Mouse (Mus musculus): ENCODE measurements at regions not wholly inside any gene's neighbourhood (a gene's known extent, or its start where the extent isn't known, plus 50 kb on each side); places are given as distances from the start of the nearest gene placed in this dataset.
A peak's percentile ranks its signal among the peaks of the same experiment; 100 is the strongest.

DNA sequence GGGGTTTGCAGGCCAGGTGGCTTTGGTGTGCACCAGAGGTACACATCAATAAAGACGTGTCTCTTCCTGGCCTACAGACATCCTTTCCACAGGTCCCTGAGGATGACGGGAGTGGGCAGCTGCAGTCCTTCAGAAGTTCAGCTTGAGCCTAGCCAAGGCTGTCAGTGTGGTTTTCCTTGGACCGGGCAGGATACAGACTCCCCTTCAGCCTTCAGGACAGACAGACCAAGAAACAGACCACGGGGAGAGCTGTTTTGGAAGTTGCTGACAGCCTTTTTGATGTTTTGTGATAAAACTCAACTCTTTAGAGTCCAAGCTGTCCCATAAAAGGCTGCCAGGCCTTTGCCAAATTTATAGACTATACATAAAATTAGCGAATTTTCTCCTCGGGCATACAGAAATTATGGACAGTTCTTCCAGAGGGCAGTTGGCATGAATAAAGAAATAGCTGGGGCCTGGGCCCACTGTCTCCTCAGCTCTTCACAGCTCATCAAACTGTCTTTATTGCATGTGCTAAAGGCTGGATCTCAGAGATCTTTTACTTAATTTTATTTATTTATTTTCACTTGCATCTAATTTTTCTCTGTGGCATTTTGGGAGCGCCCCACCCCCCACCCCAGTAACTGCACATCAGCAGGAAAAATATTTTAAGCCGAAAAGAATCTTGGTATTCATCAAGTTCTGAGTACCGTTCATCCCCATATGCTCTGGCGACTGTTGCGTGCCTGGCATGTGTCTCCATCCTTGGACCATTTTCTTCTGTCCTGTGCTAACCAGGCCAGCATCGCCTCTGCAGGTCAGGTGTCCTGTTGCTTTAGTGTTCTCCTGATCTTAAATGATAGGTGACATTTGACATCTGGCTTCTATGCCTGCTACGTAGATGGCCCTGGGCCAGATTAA, 216.2 kb downstream of the Agtpbp1 start:
- H3K27ac ChIP-seq (ENCODE audit: insufficient read depth, low read length): no peak overlapping the region
- no peak for DNase-seq (ENCODE audit: low read depth in 1 of 2, low spot score in 2 of 2)
- H3K36me3 ChIP-seq (ENCODE audit: control insufficient read depth, insufficient read depth, low read length): no peaks in the 10 kb centered on the region
- WGBS: 80% methylated on average over 13 of the region's 13 CpGs
- no peaks in the 10 kb centered on the region for H3K27me3 ChIP-seq (ENCODE audit: control insufficient read depth, insufficient read depth, low read length)
- no peaks in the 10 kb centered on the region for H3K4me1 ChIP-seq (ENCODE audit: control insufficient read depth, insufficient read depth, insufficient read length)
- no peak overlapping the region for H3K4me3 ChIP-seq (ENCODE audit: extremely low read depth, insufficient read depth, insufficient read length)
- no peak for TF ChIP-seq CTCF (IDR thresholded peaks at IDR 0.05; ENCODE audit: extremely low read depth, insufficient read depth, insufficient read length, insufficient replicate concordance)
- no peak for TF ChIP-seq POLR2A (IDR thresholded peaks at IDR 0.05; ENCODE audit: low read depth, low read length)

DNA sequence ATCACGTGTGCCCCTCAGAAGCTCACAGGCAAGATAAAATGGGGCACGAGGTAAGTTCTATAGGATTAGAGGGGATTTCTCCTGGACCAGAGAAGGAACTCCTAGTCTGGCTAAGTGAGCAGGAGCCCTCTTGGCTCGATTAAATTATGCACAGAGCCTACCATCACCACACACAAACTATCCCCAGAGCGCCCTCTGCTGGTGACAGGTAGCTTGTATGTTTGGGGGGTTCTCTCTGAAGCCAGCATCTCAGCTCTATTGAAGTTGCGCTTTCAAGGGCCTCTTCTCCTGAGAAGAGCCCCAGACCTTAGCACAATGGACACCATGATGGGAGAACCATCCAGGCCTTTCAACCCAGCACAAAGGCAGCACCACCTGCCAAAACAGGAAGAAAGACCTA, 219.6 kb downstream of the Agtpbp1 start:
- Histone ChIP-seq H3K4me3 (ENCODE audit: extremely low read depth, insufficient read depth, insufficient read length) (no peak overlapping the region), H3K4me1 (ENCODE audit: control insufficient read depth, insufficient read depth, insufficient read length) (no peaks in the 10 kb centered on the region), H3K27me3 (ENCODE audit: control insufficient read depth, insufficient read depth, low read length) (no peaks in the 10 kb centered on the region), H3K36me3 (ENCODE audit: control insufficient read depth, insufficient read depth, low read length) (no peaks in the 10 kb centered on the region), H3K27ac (ENCODE audit: insufficient read depth, low read length) (no peak overlapping the region)
- TF ChIP-seq POLR2A (IDR thresholded peaks at IDR 0.05; ENCODE audit: low read depth, low read length): no peak
- 42% methylated on average over 5 of the region's 5 CpGs for WGBS
- peak in 1 of 2 experiments; percentile 8 for DNase-seq (ENCODE audit: low read depth in 1 of 2, low spot score in 2 of 2)

GRCm38 (mm10) chr13:59363428-59363827, 221.6 kb downstream of the Agtpbp1 start:
- Histone ChIP-seq H3K4me1 (ENCODE audit: control insufficient read depth, insufficient read depth, insufficient read length) (no peaks in the 10 kb centered on the region), H3K36me3 (ENCODE audit: control insufficient read depth, insufficient read depth, low read length) (no peaks in the 10 kb centered on the region), H3K4me3 (ENCODE audit: extremely low read depth, insufficient read depth, insufficient read length) (no peak overlapping the region), H3K27me3 (ENCODE audit: control insufficient read depth, insufficient read depth, low read length) (no peaks in the 10 kb centered on the region), H3K27ac (ENCODE audit: insufficient read depth, low read length) (no peak overlapping the region)
- WGBS: 77% methylated on average over 10 of the region's 10 CpGs
- TF ChIP-seq POLR2A (IDR thresholded peaks at IDR 0.05; ENCODE audit: low read depth, low read length) (no peak), CTCF (IDR thresholded peaks at IDR 0.05; ENCODE audit: extremely low read depth, insufficient read depth, insufficient read length, insufficient replicate concordance) (no peak)
- no peak for DNase-seq (ENCODE audit: low read depth in 1 of 2, low spot score in 2 of 2)

DNA sequence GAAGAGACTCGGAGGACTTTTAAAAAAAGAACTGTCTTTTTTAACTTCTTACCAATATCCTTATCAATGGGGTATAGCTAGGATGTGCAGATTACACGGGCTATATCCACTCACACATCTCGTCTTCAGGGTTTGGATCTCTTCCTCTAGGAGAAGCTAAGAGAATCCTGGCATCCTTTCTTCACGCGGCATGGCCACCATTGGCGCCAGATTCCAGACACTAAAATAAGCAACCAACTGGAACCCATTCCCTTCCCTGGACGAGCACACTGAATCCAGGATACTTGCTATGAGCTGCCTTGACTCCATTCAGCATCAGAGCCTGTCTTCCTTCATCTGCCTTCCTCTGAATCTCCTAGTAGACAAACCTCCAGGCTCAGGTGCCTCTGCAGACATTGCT, 223.7 kb downstream of the Agtpbp1 start:
- no peaks in the 10 kb centered on the region for H3K4me1 ChIP-seq (ENCODE audit: control insufficient read depth, insufficient read depth, insufficient read length)
- no peak for DNase-seq (ENCODE audit: low read depth in 1 of 2, low spot score in 2 of 2)
- TF ChIP-seq POLR2A (IDR thresholded peaks at IDR 0.05; ENCODE audit: low read depth, low read length): no peak
- no peaks in the 10 kb centered on the region for H3K27me3 ChIP-seq (ENCODE audit: control insufficient read depth, insufficient read depth, low read length)
- WGBS: 88% methylated on average over 7 of the region's 7 CpGs
- no peak overlapping the region for H3K27ac ChIP-seq (ENCODE audit: insufficient read depth, low read length)
- H3K36me3 ChIP-seq (ENCODE audit: control insufficient read depth, insufficient read depth, low read length): no peaks in the 10 kb centered on the region
- H3K4me3 ChIP-seq (ENCODE audit: extremely low read depth, insufficient read depth, insufficient read length): no peak overlapping the region

GRCm38 (mm10) chr13:59360026-59360425, 225.0 kb downstream of the Agtpbp1 start:
- TF ChIP-seq CTCF (IDR thresholded peaks at IDR 0.05; ENCODE audit: extremely low read depth, insufficient read depth, insufficient read length, insufficient replicate concordance) (no peak), POLR2A (IDR thresholded peaks at IDR 0.05; ENCODE audit: low read depth, low read length) (no peak)
- no peaks in the 10 kb centered on the region for H3K4me1 ChIP-seq (ENCODE audit: control insufficient read depth, insufficient read depth, insufficient read length)
- no peak for DNase-seq (ENCODE audit: low read depth in 1 of 2, low spot score in 2 of 2)
- no peaks in the 10 kb centered on the region for H3K27me3 ChIP-seq (ENCODE audit: control insufficient read depth, insufficient read depth, low read length)
- no peak overlapping the region for H3K27ac ChIP-seq (ENCODE audit: insufficient read depth, low read length)
- H3K4me3 ChIP-seq (ENCODE audit: extremely low read depth, insufficient read depth, insufficient read length): no peak overlapping the region
- H3K36me3 ChIP-seq (ENCODE audit: control insufficient read depth, insufficient read depth, low read length): no peaks in the 10 kb centered on the region
- WGBS: 35% methylated on average over 3 of the region's 3 CpGs

DNA sequence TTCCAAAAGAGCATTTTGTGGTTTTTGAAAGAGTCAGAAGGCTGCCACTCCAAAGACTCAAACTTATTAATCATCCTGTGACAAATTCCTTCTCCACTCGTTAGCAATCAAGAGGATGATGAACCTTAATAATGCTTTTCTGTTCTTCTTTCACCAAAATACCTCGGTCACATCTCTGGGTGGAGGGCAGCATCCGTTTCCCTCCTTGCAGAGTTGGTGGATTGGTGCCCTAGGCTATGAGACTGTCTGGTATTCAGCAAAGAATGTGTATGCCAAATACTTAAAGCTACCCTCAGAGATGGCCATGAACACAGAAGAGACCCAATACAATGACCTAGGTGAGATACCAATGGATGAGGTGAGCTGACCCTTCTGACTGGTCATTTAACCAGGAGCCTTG, 226.6 kb downstream of the Agtpbp1 start:
- no peak for TF ChIP-seq POLR2A (IDR thresholded peaks at IDR 0.05; ENCODE audit: low read depth, low read length)
- no peak for TF ChIP-seq CTCF (IDR thresholded peaks at IDR 0.05; ENCODE audit: extremely low read depth, insufficient read depth, insufficient read length, insufficient replicate concordance)
- Histone ChIP-seq H3K36me3 (ENCODE audit: control insufficient read depth, insufficient read depth, low read length) (no peaks in the 10 kb centered on the region), H3K4me3 (ENCODE audit: extremely low read depth, insufficient read depth, insufficient read length) (no peak overlapping the region), H3K27ac (ENCODE audit: insufficient read depth, low read length) (no peak overlapping the region), H3K4me1 (ENCODE audit: control insufficient read depth, insufficient read depth, insufficient read length) (no peaks in the 10 kb centered on the region), H3K27me3 (ENCODE audit: control insufficient read depth, insufficient read depth, low read length) (no peaks in the 10 kb centered on the region)
- no peak for DNase-seq (ENCODE audit: low read depth in 1 of 2, low spot score in 2 of 2)
- 73% methylated on average over 3 of the region's 3 CpGs for WGBS

DNA sequence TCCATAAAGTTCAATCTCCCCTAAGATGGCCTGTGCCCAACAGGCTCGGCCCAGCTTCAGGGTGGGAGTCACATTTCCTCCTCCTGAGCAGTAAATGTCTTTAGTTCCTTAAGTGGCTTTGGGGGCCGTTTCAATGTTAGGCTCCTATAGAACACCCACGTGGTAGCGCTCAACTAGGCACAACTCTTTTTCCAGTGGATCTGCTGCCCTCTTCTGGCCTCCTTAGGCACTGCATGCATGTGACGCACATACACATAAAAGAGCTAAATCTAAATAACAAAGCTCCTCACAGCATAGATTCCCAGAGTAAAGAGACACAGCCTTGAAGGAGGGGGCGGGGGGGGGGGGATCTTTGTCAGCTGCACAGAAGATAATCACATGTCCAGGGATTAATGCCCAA, 233.6 kb downstream of the Agtpbp1 start:
- WGBS: 64% methylated on average over 6 of the region's 6 CpGs

More for the DNA sequence above, 233.6 kb downstream of the Agtpbp1 start:
- H3K27ac ChIP-seq (ENCODE audit: insufficient read depth, low read length): no peak overlapping the region
- H3K27me3 ChIP-seq (ENCODE audit: control insufficient read depth, insufficient read depth, low read length): no peaks in the 10 kb centered on the region
- H3K4me3 ChIP-seq (ENCODE audit: extremely low read depth, insufficient read depth, insufficient read length): no peak overlapping the region
- TF ChIP-seq POLR2A (IDR thresholded peaks at IDR 0.05; ENCODE audit: low read depth, low read length) (no peak), CTCF (IDR thresholded peaks at IDR 0.05; ENCODE audit: extremely low read depth, insufficient read depth, insufficient read length, insufficient replicate concordance) (no peak)
- no peaks in the 10 kb centered on the region for H3K36me3 ChIP-seq (ENCODE audit: control insufficient read depth, insufficient read depth, low read length)
- no peak for DNase-seq (ENCODE audit: low read depth in 1 of 2, low spot score in 2 of 2)
- H3K4me1 ChIP-seq (ENCODE audit: control insufficient read depth, insufficient read depth, insufficient read length): no peaks in the 10 kb centered on the region

Measured in spleen, adult 2 months (tissue).